Mouse (Mus musculus) hindbrain, embryonic 11.5 days (tissue): Measurements from ENCODE around the gene 4930544D05Rik. TPM values are rescaled to one million over a fixed set of nuclear protein-coding genes. Genes with fewer than 3 reads are reported as not detected.

ENCODE experiments used
- ATAC-seq: fragments of 200-750 bp; cut with Nextera tagmentation; 2 replicates; pipeline ENCODE4 v1.8.0; 2017; ENCODE audit warnings: mild to moderate bottlenecking, moderate TSS enrichment, moderate library complexity; ENCODE audit not compliant: low FRiP score
- DNase-seq: peaks from one replicate; pipeline ENCODE4 v3.0.0-alpha.2; 2015; ENCODE audit warnings: low spot score
- H3K27ac ChIP-seq: fragments of 300-500 bp; sonication (generic); 2 replicates; pipeline ENCODE4 v1.5.1; 2014; ENCODE audit warnings: mild to moderate bottlenecking, low read depth, low read length
- H3K27me3 ChIP-seq: fragments of 300-500 bp; sonication (generic); 2 replicates; pipeline ENCODE4 v1.6.1; 2014; ENCODE audit warnings: mild to moderate bottlenecking, low read length, moderate library complexity, mixed read lengths; ENCODE audit not compliant: control insufficient read depth, insufficient read depth
- H3K36me3 ChIP-seq: fragments of 300-500 bp; sonication (generic); 2 replicates; pipeline ENCODE4 v1.6.1; 2014; ENCODE audit warnings: mild to moderate bottlenecking, low read length, moderate library complexity, mixed read lengths; ENCODE audit not compliant: control insufficient read depth, insufficient read depth
- H3K4me1 ChIP-seq: fragments of 300-500 bp; sonication (generic); replicated peaks from 2 replicates; pipeline ENCODE4 v1.6.1; 2014; ENCODE audit warnings: low read length, mixed read lengths; ENCODE audit not compliant: control insufficient read depth, insufficient read depth
- H3K4me2 ChIP-seq: fragments of 300-500 bp; sonication (generic); replicated peaks from 2 replicates; pipeline ENCODE4 v1.6.1; 2014; ENCODE audit warnings: mild to moderate bottlenecking, low read depth, low read length
- H3K4me3 ChIP-seq: fragments of 300-500 bp; sonication (generic); 2 replicates; pipeline ENCODE4 v1.5.1; 2014; ENCODE audit warnings: low read depth, low read length
- H3K9ac ChIP-seq: fragments of 300-500 bp; sonication (generic); 2 replicates; pipeline ENCODE4 v1.6.1; 2014; ENCODE audit warnings: low read depth, low read length
- H3K9me3 ChIP-seq: fragments of 300-500 bp; sonication (generic); 2 replicates; pipeline ENCODE4 v1.6.1; 2016; ENCODE audit warnings: low read length; ENCODE audit not compliant: control insufficient read depth
- WGBS: fragments of 180-500 bp; shearing (Covaris S2); extraction: QIAGEN DNeasy Blood & Tissue Kit; methylation state at CpG from one replicate; pipeline ENCODE4 v1.1.7; 2014; 5-methylcytosine and 5-hydroxymethylcytosine counted together
- polyA plus RNA-seq: library from polyadenylated mRNA; unstranded; fragments of >200 nt; fragmentation: Nextera tagmentation; extraction: Ambion mirVana; gene quantifications from 2 replicates; pipeline ENCODE4 v1.2.1, GENCODE M21; 2014

The 4930544D05Rik gene
- polyA plus RNA-seq, 1 experiment from 2014 or later: not detected

- ATAC-seq: no peak
- Histone ChIP-seq H3K4me1 (0 out of 2 replicates have a peak, but pooled peaks cover 5% of the 10 kb centered on the region), H3K4me3 (no peak overlapping the region), H3K27me3 (no peaks in the 10 kb centered on the region), H3K4me2 (no peak overlapping the region), H3K9me3 (no peaks in the 10 kb centered on the region), H3K36me3 (peaks cover 4% of the 10 kb centered on the region), H3K9ac (no peak overlapping the region), H3K27ac (no peak overlapping the region)
- no peak for DNase-seq
- 88% methylated on average over 8 of the region's 8 CpGs for WGBS
These were observed 44.9 kb downstream of the 4930544D05Rik start for GRCm38 (mm10) chr11:70660571-70660970.

- H3K27me3 ChIP-seq: no peaks in the 10 kb centered on the region
- ATAC-seq: no peak
- no peak overlapping the region for H3K9ac ChIP-seq
- no peak overlapping the region for H3K4me2 ChIP-seq
- DNase-seq: no peak
- H3K36me3 ChIP-seq: peaks cover 4% of the 10 kb centered on the region
- WGBS: 94% methylated on average over 8 of the region's 8 CpGs
- H3K9me3 ChIP-seq: no peaks in the 10 kb centered on the region
- H3K27ac ChIP-seq: no peak overlapping the region
- no peak overlapping the region for H3K4me3 ChIP-seq
- no peaks in the 10 kb centered on the region; the same call in 1 of the 2 replicates for H3K4me1 ChIP-seq
These were observed 47.5 kb downstream of the 4930544D05Rik start for GRCm38 (mm10) chr11:70663101-70663500.

GRCm38 (mm10) chr11:70663957-70664356 lies 48.3 kb downstream of the 4930544D05Rik start:
- Histone ChIP-seq H3K36me3 (peaks cover 4% of the 10 kb centered on the region), H3K4me1 (no peaks in the 10 kb centered on the region; the same call in 1 of the 2 replicates), H3K4me3 (no peak overlapping the region), H3K27me3 (no peaks in the 10 kb centered on the region), H3K4me2 (no peak overlapping the region), H3K27ac (no peak overlapping the region), H3K9ac (no peak overlapping the region), H3K9me3 (no peaks in the 10 kb centered on the region)
- DNase-seq (no peak), ATAC-seq (no peak)
- WGBS: 96% methylated on average over 4 of the region's 6 CpGs

- DNase-seq (no peak), ATAC-seq (no peak)
- H3K4me1 ChIP-seq: no peaks in the 10 kb centered on the region; the same call in 1 of the 2 replicates
- H3K9me3 ChIP-seq: no peaks in the 10 kb centered on the region
- H3K4me2 ChIP-seq: no peak overlapping the region
- peaks cover 4% of the 10 kb centered on the region for H3K36me3 ChIP-seq
- no peaks in the 10 kb centered on the region for H3K27me3 ChIP-seq
- H3K4me3 ChIP-seq: no peak overlapping the region
- no peak overlapping the region for H3K9ac ChIP-seq
- WGBS: 96% methylated on average over 9 of the region's 9 CpGs
- H3K27ac ChIP-seq: no peak overlapping the region
These were observed 49.1 kb downstream of the 4930544D05Rik start for GRCm38 (mm10) chr11:70664741-70665140.

Other genes starting within 250 kb of the 4930544D05Rik start
- 31.0 and 32.0 TPM in 2 replicates for gene Pelp1, start 205.8 kb upstream of the 4930544D05Rik start, polyA plus RNA-seq
- 27.8 and 38.1 TPM in 2 replicates for gene Arrb2, start 183.2 kb upstream of the 4930544D05Rik start, polyA plus RNA-seq
- 40.2 and 42.0 TPM in 2 replicates for gene Med11, start 163.9 kb upstream of the 4930544D05Rik start, polyA plus RNA-seq
- 0.22 and 0.43 TPM in 2 replicates for gene Zmynd15, start 156.4 kb upstream of the 4930544D05Rik start, polyA plus RNA-seq
- gene Cxcl16, start 155.9 kb upstream of the 4930544D05Rik start, polyA plus RNA-seq: 0.42 and 1.2 TPM in 2 replicates
- 0.45 TPM in 1 of 2 replicates, not detected in the other for gene Tm4sf5, start 110.6 kb upstream of the 4930544D05Rik start, polyA plus RNA-seq
- gene Vmo1, start 101.2 kb upstream of the 4930544D05Rik start, polyA plus RNA-seq: 0.36 TPM in 1 of 2 replicates, not detected in the other
- 0.14 and 0.45 TPM in 2 replicates for gene Gltpd2, start 96.7 kb upstream of the 4930544D05Rik start, polyA plus RNA-seq
- gene Psmb6, start 90.5 kb upstream of the 4930544D05Rik start, polyA plus RNA-seq: 895 and 918 TPM in 2 replicates
- gene Gm40193, start 82.9 kb upstream of the 4930544D05Rik start, polyA plus RNA-seq: not detected in 2 replicates
- gene Pld2, start 75.8 kb upstream of the 4930544D05Rik start, polyA plus RNA-seq: 2.5 and 2.9 TPM in 2 replicates
- gene Mink1, start 53.0 kb upstream of the 4930544D05Rik start, polyA plus RNA-seq: 11.9 and 17.6 TPM in 2 replicates
- not detected in 2 replicates for gene Chrne, start 3.4 kb downstream of the 4930544D05Rik start, polyA plus RNA-seq
- 0.64 and 1.2 TPM in 2 replicates for gene Gp1ba, start 23.3 kb downstream of the 4930544D05Rik start, polyA plus RNA-seq
- 86.6 and 94.3 TPM in 2 replicates for gene Rnf167, start 31.4 kb downstream of the 4930544D05Rik start, polyA plus RNA-seq
- 138 and 145 TPM in 2 replicates for gene Slc25a11, start 31.6 kb downstream of the 4930544D05Rik start, polyA plus RNA-seq
- gene Pfn1, start 38.8 kb downstream of the 4930544D05Rik start, polyA plus RNA-seq: 1,409 and 1,523 TPM in 2 replicates
- gene Eno3, start 41.4 kb downstream of the 4930544D05Rik start, polyA plus RNA-seq: 23.2 and 26.2 TPM in 2 replicates
- gene Spag7, start 53.6 kb downstream of the 4930544D05Rik start, polyA plus RNA-seq: 151 and 176 TPM in 2 replicates
- gene Camta2, start 72.3 kb downstream of the 4930544D05Rik start, polyA plus RNA-seq: 8.2 and 9.2 TPM in 2 replicates
- 0.63 and 1.9 TPM in 2 replicates for gene Inca1, start 84.3 kb downstream of the 4930544D05Rik start, polyA plus RNA-seq
- 5.9 and 6.0 TPM in 2 replicates for gene Kif1c, start 84.7 kb downstream of the 4930544D05Rik start, polyA plus RNA-seq
- gene Zfp3, start 148.4 kb downstream of the 4930544D05Rik start, polyA plus RNA-seq: 9.0 and 11.1 TPM in 2 replicates
- gene Scimp, start 196.7 kb downstream of the 4930544D05Rik start, polyA plus RNA-seq: 0.22 TPM in 1 of 2 replicates, not detected in the other
- gene Rabep1, start 228.9 kb downstream of the 4930544D05Rik start, polyA plus RNA-seq: 43.0 and 48.6 TPM in 2 replicates